Mouse (Mus musculus) embryonic fibroblast, embryonic 13.5 days (primary cell): ENCODE data around the gene Foxb2.
A peak's percentile ranks its signal among the peaks of the same experiment; 100 is the strongest.

ENCODE experiments used
- CTCF ChIP-seq: IDR thresholded peaks from 2 replicates; pipeline ENCODE4 v1.5.1; 2011; ENCODE audit warnings: mild to moderate bottlenecking, control low read depth, low read length, moderate library complexity, borderline replicate concordance; ENCODE audit not compliant: insufficient read depth
- POLR2A ChIP-seq: IDR thresholded peaks from 2 replicates; pipeline ENCODE4 v1.6.1; 2011; ENCODE audit warnings: low read depth, mild to moderate bottlenecking, control low read depth, low read length, moderate library complexity

GRCm38 (mm10) chr19:16899716-16900115 lies 26.1 kb upstream of the Foxb2 start:
- peak; percentile 31; the same call in 1 of the 2 replicates for TF ChIP-seq CTCF
- no peak for TF ChIP-seq POLR2A
